Mouse (Mus musculus): ENCODE results near the gene Wdr76. TPM values are rescaled to one million over a fixed set of nuclear protein-coding genes. Genes with fewer than 3 reads are reported as not detected.
A peak's percentile ranks its signal among the peaks of the same experiment; 100 is the strongest.
"Not testable (repeated sequence)": the region's sequence is repeated elsewhere in the genome, so short reads cannot be mapped to it uniquely, and the experiment has no call there.

Gene Wdr76
- polyA plus RNA-seq, 2 experiments, result 6.7 to 12.3 TPM

DNA sequence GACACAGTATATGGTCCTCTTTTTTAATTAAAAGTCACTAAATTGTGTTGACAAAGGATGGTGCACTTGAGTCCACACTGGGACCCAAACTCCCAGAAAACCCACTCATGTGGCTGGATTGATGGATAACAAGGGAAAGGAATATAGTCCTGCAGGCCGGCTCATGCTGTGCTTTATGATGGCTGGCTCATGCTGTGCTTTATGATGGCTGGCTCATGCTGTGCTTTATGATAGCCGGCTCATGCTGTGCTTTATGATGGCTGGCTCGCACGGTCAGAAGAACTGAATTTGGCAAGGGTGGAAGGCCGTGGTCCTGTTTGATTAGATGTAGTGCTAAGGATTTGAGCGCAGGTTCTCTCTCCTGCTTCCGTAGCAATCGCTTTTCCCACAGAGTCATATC is 22.9 kb upstream of the Wdr76 start:
- H3K9me3 ChIP-seq (ENCODE audit: control insufficient read depth, low read length), result no peaks in the 10 kb centered on the region
- H3K27me3 ChIP-seq (ENCODE audit: control insufficient read depth, insufficient read depth, low read length), result no peaks in the 10 kb centered on the region
- no peak overlapping the region for H3K4me2 ChIP-seq (replicated peaks; ENCODE audit: low read depth, low read length, severe bottlenecking)
- no peaks in the 10 kb centered on the region for H3K36me3 ChIP-seq (ENCODE audit: control insufficient read depth, insufficient read depth, low read length)
- ATAC-seq (ENCODE audit: low FRiP score, low read depth) (no peak), DNase-seq (ENCODE audit: low spot score) (no peak)
- H3K4me3 ChIP-seq (replicated peaks; ENCODE audit: low read length), result no peak overlapping the region
- H3K9ac ChIP-seq (ENCODE audit: low read depth, low read length, severe bottlenecking), result no peak overlapping the region
- WGBS, result 37% methylated on average over 8 of the region's 8 CpGs
- no peak for TF ChIP-seq POLR2A (IDR thresholded peaks at IDR 0.05; ENCODE audit: borderline replicate concordance, extremely low read depth, insufficient read depth, insufficient read length)
- H3K4me1 ChIP-seq (ENCODE audit: control insufficient read depth, insufficient read depth, low read length), result 0 out of 2 replicates have a peak, but pooled peaks cover 4% of the 10 kb centered on the region
- no peak overlapping the region for H3K27ac ChIP-seq (replicated peaks; ENCODE audit: low read depth, low read length)

DNA sequence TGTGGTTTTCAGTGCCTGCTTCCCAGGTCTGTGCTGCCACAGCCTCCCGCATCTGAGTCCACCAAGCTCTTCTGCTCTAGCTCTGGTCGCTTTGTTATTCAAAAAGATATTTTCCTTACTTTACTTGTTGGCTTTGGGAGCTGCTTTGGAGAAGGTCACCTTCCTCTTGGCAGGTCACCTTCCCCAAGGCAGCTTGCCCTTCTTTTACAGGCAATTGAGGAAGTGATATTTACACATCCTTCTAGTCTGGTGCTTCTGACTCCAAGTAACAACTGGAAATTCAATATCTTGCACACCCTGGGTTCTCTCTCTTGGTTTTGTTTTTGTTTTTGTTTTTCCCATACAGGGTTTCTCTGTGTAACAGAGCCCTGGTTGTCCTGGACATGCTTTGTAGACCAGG is 22.1 kb upstream of the Wdr76 start:
- not testable (repeated sequence) for H3K4me2 ChIP-seq (replicated peaks; ENCODE audit: low read depth, low read length, severe bottlenecking); H3K4me1 ChIP-seq (ENCODE audit: control insufficient read depth, insufficient read depth, low read length); H3K36me3 ChIP-seq (ENCODE audit: control insufficient read depth, insufficient read depth, low read length); H3K4me3 ChIP-seq (replicated peaks; ENCODE audit: low read length); H3K9ac ChIP-seq (ENCODE audit: low read depth, low read length, severe bottlenecking); H3K27ac ChIP-seq (replicated peaks; ENCODE audit: low read depth, low read length); H3K27me3 ChIP-seq (ENCODE audit: control insufficient read depth, insufficient read depth, low read length); DNase-seq (ENCODE audit: low spot score); ATAC-seq (ENCODE audit: low FRiP score, low read depth); H3K9me3 ChIP-seq (ENCODE audit: control insufficient read depth, low read length)
- 80% methylated on average over 1 of the region's 2 CpGs for WGBS

DNA sequence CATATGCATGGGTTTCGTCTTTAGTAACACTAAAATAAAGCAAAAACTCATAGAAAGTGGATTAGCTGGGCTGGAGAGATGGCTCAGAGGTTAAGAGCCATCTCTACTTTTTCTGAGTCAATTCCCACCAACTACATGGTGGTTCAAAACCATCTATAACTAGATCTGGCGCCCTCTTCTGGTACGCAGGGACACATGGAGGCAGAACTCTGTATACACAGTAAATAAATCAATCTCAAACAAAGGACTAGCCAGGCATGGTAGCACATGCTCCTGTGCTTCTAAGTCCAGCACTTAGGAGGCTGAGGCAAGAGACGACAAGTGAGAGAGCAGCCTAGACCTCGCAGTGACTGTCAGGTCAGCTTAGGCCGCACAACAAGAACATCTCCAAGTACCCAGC is 5.0 kb upstream of the Wdr76 start:
- 67% methylated on average over 1 of the region's 6 CpGs for WGBS
- H3K36me3 ChIP-seq (ENCODE audit: control insufficient read depth, insufficient read depth, low read length); H3K4me2 ChIP-seq (replicated peaks; ENCODE audit: low read depth, low read length, severe bottlenecking); H3K4me3 ChIP-seq (replicated peaks; ENCODE audit: low read length); H3K9me3 ChIP-seq (ENCODE audit: control insufficient read depth, low read length); ATAC-seq (ENCODE audit: low FRiP score, low read depth); H3K27me3 ChIP-seq (ENCODE audit: control insufficient read depth, insufficient read depth, low read length); DNase-seq (ENCODE audit: low spot score); H3K4me1 ChIP-seq (ENCODE audit: control insufficient read depth, insufficient read depth, low read length); H3K9ac ChIP-seq (ENCODE audit: low read depth, low read length, severe bottlenecking); H3K27ac ChIP-seq (replicated peaks; ENCODE audit: low read depth, low read length): not testable (repeated sequence)

DNA sequence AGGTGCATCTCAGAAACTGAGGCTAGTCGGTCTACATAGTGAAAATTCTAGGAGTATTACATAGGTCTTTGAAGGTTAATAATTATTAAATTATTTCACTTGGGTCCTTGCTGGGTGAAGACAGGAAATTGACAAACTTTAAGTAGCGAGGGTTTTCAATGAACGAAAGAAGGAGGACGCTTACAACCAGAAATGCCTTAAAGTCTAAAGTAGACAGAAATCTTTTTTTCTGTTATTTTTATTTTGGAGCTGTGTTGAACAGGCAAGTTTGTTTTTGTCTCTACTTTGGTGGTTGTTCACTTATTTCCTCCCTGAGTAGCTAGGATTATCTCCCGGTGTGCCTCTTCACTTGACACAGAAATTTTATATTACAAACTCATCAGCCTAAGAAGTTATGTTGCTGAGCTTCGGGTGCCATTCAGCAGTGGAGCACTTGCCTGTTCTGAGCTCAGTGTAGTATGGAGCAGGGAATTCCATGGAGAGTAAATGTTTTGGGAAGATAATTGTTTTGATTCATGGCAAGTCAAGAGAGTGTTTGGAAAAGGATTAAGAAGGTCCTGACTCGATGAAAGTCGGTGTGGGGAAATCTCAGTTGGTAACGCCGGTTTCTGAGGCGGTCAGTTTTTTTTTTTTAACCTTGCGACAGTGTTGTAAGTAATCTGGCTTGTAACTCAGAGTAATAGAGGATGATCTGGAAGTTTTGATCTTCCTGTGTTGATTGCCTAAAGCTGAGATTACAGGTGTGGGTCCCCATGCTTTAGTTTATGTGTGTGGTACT is 839 bp downstream of the Wdr76 start:
- WGBS, result 24% methylated on average over 12 of the region's 12 CpGs
- Histone ChIP-seq H3K4me3 (replicated peaks; ENCODE audit: low read length) (peak overlapping the region; percentile 51), H3K27ac (replicated peaks; ENCODE audit: low read depth, low read length) (no peak overlapping the region), H3K4me1 (ENCODE audit: control insufficient read depth, insufficient read depth, low read length) (peaks cover 12% of the 10 kb centered on the region; the same call in 1 of the 2 replicates), H3K36me3 (ENCODE audit: control insufficient read depth, insufficient read depth, low read length) (peaks cover 14% of the 10 kb centered on the region), H3K4me2 (replicated peaks; ENCODE audit: low read depth, low read length, severe bottlenecking) (peak overlapping the region; percentile 50), H3K27me3 (ENCODE audit: control insufficient read depth, insufficient read depth, low read length) (no peaks in the 10 kb centered on the region), H3K9me3 (ENCODE audit: control insufficient read depth, low read length) (no peaks in the 10 kb centered on the region), H3K9ac (ENCODE audit: low read depth, low read length, severe bottlenecking) (peak overlapping the region; percentile 64)
- TF ChIP-seq POLR2A (IDR thresholded peaks at IDR 0.05; ENCODE audit: borderline replicate concordance, extremely low read depth, insufficient read depth, insufficient read length), result no peak
- DNase-seq (ENCODE audit: low spot score), result no peak
- ATAC-seq (ENCODE audit: low FRiP score, low read depth), result no peak

DNA sequence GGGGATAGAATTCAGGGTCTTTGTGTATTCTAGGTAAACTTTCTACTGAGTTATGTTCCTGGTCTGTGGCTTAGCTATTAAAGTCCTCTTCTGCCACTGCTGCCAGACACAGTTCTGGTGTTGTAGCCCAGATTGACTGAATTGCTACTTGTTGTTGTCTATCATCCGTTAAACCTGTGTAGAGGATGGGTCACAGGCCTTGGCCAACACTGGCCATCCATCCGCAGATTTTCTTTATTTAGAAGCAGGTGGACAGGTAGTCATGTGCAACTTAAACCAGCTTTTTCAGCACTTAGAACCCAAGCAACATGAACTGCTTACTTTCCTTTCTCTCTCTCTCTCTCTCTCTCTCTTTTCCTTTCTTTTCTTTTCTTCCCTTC is 1.4 kb downstream of the Wdr76 start:
- H3K36me3 ChIP-seq (ENCODE audit: control insufficient read depth, insufficient read depth, low read length), result peaks cover 14% of the 10 kb centered on the region
- H3K4me1 ChIP-seq (ENCODE audit: control insufficient read depth, insufficient read depth, low read length), result peaks cover 12% of the 10 kb centered on the region; the same call in 1 of the 2 replicates
- DNase-seq (ENCODE audit: low spot score) (no peak), ATAC-seq (ENCODE audit: low FRiP score, low read depth) (no peak)
- no peak for TF ChIP-seq POLR2A (IDR thresholded peaks at IDR 0.05; ENCODE audit: borderline replicate concordance, extremely low read depth, insufficient read depth, insufficient read length)
- peak overlapping the region; percentile 51 for H3K4me3 ChIP-seq (replicated peaks; ENCODE audit: low read length)
- no peaks in the 10 kb centered on the region for H3K9me3 ChIP-seq (ENCODE audit: control insufficient read depth, low read length)
- peak overlapping the region; percentile 50 for H3K4me2 ChIP-seq (replicated peaks; ENCODE audit: low read depth, low read length, severe bottlenecking)
- no peak overlapping the region for H3K27ac ChIP-seq (replicated peaks; ENCODE audit: low read depth, low read length)
- H3K27me3 ChIP-seq (ENCODE audit: control insufficient read depth, insufficient read depth, low read length), result no peaks in the 10 kb centered on the region
- peak overlapping the region; percentile 64 for H3K9ac ChIP-seq (ENCODE audit: low read depth, low read length, severe bottlenecking)
- 82% methylated on average over 2 of the region's 2 CpGs for WGBS

Data from limb, embryonic 14.5 days (tissue).